Mouse (Mus musculus): ENCODE measurements at regions not wholly inside any gene's neighbourhood (a gene's known extent, or its start where the extent isn't known, plus 50 kb on each side); places are given as distances from the start of the nearest gene placed in this dataset.
A peak's percentile ranks its signal among the peaks of the same experiment; 100 is the strongest.
"Not testable (repeated sequence)": the region's sequence is repeated elsewhere in the genome, so short reads cannot be mapped to it uniquely, and the experiment has no call there.

DNA sequence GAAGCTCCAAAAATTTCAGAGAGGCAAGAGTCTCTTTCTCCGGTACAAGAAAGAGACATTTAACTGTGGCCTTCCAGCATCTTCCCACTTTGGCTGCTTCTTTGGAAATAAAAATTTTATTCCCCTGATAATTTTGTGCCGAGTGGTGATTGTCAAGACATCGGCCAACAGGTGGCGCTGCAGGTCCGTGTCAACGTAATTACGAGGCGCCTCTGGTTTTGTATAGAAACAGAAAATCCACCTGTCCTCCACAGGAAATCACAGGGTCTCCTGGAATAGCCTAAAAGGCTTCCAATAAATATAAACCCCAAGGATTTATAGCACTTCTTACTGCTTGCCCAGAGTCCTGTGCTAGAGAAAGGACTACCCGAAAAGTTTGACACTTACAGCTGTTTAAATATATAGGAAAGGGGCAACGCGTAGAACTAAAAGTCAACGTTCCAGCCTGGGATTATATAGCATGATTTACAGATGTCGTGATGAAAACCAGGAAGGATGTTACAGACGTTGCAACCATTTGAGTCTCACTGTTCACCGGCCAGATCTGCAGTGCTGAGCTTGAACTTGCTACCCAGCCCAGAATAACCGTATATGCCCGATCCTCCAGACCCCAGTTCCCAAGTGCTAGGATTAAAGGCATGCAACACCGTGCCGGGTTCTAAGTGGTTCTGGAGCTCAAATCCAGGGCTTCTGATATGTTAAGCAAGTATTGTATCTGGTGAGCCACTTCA is 251.3 kb upstream of the Tgfbr2 start:
- DNase-seq (ENCODE audit: low spot score) = peak; percentile 77

DNA sequence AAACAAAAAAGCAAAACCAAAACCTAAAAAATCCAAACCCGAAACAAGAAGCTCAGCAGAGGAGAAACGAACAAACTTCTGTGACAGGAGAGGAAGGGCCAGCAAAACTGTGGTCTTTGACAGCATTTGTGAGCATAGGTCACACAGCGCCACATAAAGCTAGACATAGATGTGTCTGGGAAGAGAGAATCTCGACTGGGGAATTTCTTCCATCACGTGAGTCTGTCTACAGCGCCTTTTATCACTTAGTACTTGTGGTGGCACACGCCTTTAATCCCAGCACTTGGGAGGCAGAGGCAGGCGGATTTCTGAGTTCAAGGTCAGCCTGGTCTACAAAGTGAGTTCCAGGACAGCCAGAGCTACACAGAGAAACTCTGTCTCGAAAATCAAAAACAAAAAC is 250.2 kb upstream of the Tgfbr2 start:
- not testable (repeated sequence) for DNase-seq (ENCODE audit: low spot score)

DNA sequence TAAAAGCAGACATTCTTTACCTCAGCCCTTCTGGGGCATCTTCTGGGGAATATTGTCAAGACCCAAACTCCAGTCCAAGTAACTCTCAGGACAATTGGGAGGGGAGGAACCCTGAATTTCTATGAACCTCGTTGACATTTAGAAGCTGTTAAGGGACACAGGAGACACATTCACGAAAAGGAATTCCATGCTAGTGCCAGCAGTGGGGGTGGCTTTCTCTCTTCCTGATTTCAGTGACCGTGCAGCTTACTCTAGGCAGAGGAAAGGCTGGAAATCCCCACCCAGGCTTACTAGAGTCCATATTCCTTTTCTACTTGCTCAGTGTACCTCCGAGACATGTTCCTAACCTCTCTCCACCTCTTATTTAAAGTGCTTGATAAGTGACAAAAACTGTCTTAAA is 239.9 kb upstream of the Tgfbr2 start:
- DNase-seq (ENCODE audit: low spot score) = no peak

DNA sequence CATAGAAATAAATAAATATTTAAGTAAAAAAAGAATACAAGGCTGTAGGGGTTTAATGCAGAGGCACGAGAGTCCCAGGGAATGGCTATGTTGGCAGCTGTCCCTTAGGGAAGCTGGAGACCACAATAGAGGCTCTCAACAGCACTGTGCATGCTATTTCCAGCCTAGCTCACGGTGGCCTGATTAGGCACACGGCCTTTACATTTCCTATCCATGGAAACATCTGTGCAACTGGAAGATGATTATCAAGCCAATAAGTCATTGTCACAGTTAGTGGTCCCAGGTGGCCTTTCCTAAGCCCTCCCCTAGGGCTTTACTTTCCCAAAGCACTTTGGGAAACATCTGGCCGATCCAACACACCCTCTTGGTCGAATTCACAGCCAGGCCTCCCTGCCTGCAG is 235.9 kb upstream of the Tgfbr2 start:
- DNase-seq (ENCODE audit: low spot score) = no peak

DNA sequence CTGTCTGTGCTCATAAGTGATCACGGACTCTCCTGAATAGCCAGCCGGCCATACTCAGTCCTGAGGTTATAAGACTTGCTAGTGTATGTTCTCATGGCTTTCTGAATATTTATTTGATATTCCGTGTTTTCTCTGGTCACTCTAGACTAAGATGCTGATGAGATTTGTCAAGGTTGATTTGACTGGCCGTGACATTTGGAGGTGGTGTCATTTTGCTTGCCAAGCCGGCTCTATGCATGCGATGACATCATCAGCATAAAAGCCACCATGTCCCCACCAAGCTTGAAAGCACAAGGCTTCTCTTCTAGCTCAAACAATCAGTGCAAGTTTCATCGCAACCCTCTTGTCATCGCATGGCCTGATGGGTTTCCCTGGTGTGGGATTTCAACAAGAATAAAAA is 235.3 kb upstream of the Tgfbr2 start:
- DNase-seq (ENCODE audit: low spot score) = no peak

DNA sequence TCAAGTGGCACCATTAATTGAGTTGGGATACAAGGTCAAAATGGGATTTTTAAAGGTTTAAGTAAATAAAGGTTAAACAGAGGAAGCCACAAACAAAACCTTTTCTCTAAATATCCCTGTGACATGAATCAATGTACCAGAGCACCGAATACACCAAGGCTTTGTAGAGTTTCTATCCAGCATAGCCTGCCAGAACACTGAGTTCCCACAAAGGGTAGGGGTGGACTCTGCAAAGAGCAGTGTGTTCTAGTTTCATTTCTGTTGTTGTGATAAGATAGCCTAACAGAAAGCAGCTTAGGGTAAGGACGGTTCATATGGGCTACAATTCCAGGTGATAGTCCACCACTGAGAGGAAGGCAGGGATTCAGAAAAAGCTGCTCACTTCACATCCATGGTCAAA is 233.0 kb upstream of the Tgfbr2 start:
- no peak for DNase-seq (ENCODE audit: low spot score)

DNA sequence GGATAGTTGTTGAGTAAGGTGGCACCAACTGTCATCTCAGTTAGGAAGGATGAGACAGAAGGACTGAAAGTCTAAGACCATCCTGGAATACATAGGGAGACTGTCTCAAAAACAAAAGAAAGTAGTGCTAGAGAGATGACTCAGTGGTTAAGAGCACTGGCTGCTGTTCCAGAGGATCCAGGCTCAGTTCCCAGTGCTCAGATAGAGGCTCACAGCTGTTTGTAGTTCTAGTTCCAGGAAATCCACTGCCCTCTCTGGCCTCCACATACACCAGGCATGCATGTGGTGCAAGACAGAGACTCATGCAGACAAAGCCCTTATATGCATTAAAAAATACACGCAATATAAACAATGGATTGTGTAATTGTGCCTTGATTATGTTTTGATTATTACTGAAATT is 229.9 kb upstream of the Tgfbr2 start:
- DNase-seq (ENCODE audit: low spot score) = no peak

DNA sequence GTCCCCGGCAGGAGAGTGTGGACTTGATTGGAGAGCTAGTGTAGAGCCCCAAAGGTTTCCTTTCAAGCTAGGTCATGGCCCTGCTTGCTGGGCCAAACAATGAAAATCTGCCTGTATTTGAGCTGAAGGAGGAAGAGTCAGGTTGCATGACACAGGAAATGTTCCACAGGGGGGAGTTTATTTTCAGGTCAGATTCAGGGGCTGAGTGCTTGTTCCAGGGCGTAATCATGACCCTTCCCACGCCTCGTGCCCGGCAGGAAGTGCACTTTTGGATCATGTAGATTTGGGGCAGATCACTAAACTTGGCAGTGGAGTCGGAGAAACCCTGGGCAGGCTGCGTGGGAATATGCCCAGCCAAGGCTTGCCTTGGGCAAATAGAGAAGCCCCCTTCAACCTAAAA is 226.7 kb upstream of the Tgfbr2 start:
- DNase-seq (ENCODE audit: low spot score) = no peak

DNA sequence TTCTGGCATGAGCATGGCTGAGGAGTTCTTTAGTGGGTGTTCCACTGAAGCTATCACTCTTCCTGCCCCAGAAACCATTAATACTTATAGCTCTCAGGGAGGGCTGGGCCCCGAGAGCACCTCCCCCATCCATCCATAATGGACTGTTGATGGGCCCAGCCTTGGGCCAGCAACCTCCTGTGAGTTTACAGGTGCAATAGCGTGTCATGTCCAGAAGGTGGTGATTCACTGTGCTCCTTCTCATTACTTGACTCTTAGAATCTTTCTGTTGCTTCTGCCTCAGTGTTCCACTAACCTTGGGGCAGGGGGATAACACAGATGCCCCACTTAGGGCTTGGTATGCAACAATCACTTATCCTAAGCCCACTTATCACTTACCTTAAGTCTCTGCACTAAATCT is 225.1 kb upstream of the Tgfbr2 start:
- DNase-seq (ENCODE audit: low spot score) = peak; percentile 30

DNA sequence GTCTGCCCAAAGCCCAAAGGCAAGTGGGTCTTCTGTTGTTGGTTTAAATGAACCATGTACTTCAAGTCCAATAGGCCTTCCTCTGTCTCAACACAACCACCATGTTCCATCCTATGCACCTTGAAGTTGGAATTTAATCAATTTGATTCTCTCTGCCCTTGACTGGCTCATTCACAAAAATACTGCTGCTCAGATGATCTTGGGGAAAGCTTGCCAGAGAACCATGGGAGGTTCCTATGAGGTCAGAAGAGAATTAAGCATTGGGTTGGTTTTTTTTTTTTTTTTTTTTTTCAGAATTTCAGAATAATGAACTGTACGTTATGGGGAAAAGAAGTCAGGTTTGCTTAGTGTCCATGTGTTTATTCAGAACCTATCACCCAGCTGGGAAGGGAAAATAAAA is 224.1 kb upstream of the Tgfbr2 start:
- no peak for DNase-seq (ENCODE audit: low spot score)

DNA sequence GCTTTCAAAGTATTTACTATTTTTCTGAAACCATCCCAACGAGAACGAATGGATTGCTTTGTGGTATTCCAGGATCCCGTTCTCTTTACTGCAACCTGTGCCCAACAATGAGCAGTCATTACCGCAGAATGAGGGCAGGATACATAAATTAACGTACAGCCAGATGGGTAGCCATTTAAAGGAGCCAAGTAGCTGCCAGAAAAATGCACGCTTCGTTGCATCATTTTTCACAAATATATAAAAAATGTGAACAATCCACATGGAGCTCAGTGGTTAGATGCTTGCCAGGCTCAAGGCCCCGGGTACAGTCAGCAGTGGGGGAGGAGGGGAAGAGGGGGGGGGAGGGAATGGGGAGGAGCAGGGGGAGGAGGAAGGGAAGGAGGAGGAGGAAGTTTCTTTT is 217.1 kb upstream of the Tgfbr2 start:
- DNase-seq (ENCODE audit: low spot score) = no peak

DNA sequence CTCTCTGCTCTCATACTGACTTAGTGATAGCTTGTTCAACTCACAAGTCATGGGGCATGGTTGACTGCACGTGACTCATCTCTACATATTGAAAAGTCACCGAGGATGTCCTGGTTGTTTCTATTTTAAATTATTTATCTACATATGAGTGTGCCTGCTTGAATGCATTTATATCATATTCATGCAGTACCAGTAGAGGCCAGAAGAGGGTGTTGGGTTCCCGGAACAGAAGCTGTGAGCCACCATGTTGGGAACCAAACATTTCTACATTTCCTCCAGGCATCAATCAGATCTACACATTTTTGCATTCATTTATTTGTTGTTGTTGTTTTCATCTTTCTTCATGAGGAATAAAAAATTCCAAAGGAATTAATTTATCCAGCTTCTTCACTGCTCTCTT is 214.6 kb upstream of the Tgfbr2 start:
- no peak for DNase-seq (ENCODE audit: low spot score)

DNA sequence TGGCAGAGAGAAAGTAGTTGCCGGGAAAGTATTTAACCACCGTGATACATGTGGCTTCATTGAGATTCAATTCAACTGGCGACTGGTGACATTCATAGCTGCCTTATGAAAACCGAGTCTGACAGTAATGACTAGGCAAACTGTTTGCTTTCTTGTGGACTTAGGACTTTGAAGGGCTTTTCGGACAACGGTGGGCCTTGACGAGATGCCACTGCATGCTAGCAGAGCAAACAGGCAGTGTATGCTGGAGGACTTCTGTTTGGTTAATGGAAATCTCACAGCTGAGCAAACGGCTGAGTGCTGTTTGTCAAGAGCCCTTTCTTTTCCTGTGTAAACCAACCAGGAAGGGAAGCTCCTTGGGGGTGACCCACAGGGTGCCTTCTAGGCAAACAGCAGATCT is 213.7 kb upstream of the Tgfbr2 start:
- DNase-seq (ENCODE audit: low spot score) = no peak

DNA sequence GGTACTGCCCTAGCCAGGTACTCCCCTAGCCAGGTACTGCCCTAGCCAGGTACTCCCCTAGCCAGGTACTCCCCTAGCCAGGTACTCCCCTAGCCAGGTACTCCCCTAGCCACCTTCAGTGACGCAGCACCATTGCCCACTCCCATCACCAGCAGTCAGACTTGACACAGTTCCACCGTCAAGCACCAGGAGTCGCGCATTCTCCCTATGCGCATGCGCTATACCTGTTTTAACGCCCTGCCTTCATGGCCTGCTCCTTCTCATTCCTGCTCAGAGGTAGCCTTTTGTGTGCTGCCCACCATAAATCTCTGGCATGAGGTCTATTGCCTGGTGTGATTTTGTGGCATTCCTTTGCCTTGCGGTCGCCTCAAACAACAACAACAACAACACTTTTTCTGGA is 212.9 kb upstream of the Tgfbr2 start:
- no peak for DNase-seq (ENCODE audit: low spot score)

DNA sequence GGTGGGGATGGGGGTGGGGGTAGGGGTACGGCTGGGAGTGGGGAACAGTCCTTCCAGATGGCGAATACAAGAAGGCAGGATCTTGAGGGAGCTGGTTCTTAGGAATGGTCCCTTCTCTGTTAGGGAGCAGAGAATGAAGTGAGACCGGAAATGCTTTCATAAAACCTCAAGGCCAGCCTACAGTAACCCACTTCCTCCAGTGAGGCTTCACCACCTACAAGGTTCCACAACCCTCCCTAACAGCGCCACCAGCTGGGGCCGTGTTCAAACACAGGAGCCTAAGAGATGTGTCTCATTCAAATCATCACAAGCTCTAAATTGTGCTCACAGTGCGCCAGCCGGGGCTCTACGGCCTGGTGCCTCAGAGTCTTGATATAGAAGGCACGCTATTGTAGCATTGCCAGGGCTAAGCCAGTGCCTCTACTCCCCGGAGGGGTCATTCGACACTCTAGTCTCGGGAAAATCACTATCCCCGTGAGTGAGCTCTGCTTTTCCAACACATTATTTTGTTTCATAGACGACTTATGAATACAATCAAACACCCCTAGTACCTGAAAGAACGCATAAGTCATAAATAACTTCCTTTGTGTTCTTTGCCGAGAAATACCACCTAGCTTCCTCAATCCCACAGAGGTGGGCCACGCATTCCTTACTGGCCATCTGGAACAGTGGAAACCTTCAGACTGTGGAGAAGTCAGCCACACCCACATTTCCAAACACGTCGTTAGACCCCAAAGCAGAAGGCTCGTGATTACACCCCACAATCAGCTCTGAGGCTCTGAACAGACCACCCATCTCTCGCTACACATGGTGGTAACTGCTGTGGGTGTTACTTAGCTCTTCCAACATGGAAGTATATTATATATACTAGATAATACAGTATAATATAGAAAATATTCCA is 209.3 kb upstream of the Tgfbr2 start:
- peak; percentile 95 for DNase-seq (ENCODE audit: low spot score)

DNA sequence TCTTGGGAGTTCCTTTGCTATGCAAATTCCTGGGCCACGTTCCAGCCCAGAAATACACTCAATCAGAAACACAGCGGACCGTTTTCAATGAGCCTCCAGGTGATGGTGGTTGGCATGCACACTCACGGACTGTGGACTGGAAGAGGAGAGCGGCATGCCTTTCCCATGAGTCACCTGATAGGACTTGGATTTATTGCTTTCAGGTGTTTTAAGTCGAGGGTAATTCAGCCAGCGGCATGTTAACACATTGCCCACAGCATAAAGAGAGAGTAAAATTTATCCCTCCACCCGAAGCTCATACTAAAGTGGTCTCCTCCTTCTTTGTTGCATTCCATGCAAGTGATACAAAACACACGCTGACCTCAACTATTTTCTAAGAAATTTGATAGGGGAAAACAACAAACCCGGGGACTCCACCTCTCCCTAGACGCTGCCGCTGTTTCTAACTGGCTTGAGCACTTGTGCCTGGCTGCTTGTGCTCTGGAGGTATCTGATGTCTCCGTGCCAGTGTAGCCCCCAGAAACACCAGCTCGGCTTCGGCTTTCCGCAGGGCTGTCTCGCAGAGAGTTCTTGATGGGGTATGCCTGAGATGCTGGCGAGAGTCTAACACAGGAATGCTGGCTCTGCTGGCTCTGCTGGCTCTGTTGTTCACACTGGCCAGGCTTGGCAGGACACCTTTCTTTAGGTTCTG is 208.4 kb upstream of the Tgfbr2 start:
- peak; percentile 56 for DNase-seq (ENCODE audit: low spot score)

DNA sequence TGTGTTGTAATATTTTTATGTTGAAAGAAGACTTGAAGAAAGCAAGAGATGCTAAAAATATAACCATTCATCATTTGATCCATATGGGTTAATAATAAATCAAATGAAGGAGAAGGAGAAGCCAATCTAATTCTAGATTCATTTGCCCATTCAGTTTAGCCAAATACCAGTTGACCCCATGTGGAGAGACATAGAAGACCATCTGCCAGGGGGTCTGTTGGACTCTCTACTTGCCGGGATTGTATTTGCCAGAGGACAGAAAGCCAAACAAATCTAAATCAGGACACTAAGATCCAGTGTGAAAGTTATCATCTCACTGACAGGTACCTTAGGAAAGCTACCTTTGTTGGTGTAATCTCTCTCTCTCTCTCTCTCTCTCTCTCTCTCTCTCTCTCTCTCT is 202.5 kb upstream of the Tgfbr2 start:
- no peak for DNase-seq (ENCODE audit: low spot score)

DNA sequence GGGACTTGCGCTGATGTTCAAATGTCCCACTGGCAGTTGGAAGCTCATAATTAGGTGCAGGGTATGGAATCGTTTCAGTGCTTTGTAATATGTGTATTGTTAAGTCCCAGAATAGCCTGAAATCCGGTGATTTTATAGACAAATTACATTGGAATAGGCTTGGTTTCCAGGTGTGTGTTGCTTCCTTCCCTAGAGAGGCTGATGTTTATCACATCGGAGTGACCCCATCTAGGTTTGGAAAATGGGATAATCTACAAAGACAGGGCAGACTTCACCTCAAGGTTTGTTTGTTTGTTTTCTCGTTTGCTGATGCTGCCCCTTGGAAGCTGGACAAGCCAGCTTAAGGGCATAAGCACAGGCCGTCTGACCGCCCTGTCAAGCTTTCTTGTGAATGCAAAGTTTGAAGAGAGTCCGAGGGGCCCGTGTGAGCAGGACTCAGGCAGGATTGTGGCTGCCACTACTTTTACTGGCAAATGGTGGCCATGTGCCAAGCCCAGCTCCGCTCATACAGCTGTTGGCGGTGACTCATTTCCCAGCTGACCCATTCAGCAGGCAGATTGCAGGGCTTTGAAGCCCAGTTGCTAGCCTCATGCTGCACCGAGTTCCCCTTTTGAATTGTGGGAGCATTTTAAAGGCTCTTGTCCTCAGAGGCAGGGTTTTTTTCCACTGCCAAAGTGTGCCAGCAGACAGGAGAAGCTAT is 200.6 kb upstream of the Tgfbr2 start:
- no peak for DNase-seq (ENCODE audit: low spot score)

DNA sequence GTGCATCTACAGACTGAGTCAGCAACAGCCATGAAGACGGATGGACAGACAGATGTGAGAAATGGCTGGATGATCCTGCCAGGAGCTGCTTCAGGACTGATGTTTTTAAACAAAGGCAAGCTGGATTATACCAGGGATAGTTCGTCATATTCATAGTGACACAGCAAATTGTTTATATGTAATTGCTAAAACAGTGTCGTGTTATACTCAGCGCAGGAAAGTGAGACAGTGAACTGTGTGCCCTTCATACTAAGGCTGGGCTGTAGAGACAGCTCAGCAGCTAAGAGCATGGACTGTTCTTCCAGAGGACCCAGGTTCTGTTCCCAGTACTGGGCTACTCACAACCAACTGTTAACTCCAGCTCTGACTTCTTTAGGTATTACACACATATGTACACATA is 199.2 kb upstream of the Tgfbr2 start:
- no peak for DNase-seq (ENCODE audit: low spot score)

DNA sequence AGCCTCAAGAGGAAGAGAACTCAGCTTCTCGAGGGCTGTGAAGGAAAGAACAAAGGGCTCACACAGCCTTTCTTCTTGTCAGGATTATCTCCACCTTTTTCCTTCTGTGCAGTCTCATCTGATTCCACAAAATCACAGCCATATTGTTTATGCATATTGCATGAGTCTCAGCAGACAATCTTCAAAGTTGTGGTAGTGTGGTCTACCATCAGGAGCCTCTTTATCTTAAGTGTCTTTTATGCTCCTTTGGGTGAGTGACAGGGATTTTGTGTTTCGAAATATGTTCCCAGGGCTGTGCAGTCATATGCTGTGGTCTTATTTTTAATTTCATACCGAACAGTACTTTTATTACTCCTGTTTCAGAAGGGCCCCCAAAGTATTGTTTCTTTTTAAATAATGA is 198.2 kb upstream of the Tgfbr2 start:
- no peak for DNase-seq (ENCODE audit: low spot score)

DNA sequence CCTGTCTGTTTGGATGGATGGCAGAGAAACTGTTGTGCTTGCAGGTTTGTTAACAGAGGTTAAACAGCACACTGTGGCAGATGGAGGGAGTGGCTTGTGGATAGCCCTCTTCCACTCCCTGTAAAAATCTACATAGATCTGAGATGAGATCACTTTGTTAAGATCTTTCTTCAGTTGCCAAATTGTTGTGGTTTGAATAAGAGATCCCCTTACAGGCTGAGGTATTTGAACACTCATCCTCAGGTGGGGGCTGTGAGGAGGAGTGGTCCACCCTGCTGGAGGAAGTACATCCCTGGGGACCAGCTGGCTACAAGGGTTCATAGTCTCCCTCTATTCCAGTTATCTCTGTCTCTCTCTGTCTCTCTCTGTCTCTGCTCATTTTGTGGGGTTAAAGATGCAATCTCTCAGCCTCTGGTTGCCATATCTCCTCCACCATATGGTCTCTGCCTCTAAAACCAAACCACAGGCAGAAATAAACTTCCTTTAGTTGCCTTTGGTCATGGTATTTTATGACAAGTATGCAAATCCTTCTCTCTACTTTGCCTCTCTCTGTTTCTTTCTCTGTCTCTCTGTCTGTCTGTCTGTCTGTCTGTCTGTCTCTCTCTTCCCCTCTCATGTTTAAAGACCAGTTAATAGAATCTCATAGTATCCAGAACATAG is 194.0 kb upstream of the Tgfbr2 start:
- DNase-seq (ENCODE audit: low spot score) = peak; percentile 61
